ENCODE assay signal across 22 mouse cellular contexts in the genomic region with DNA sequence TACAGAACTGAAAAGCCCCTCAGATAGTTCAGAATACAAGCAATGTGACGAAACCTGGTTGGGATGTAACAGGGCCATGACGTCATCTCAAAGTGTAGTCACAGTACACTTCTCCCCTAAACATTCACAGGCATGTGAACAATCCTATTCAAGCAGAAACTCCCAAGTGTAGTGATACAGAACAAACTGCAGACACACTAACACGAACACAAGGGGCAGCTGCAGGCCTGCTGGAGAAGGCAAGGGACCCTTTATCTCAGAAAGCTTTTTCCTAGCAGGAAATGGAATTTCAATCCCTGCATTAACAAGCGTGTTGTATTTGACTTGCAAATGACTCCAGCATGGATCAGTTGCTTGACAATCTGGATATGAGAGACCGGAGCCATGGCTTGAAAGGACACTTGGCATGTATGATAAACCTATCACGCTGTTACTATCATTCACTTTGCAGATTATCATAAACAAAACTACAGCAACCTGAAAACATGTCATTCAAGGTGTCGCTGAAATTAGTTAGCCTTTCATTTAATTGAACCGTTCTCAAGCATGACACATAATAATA. TPM values are rescaled to one million over a fixed set of nuclear protein-coding genes. Genes with fewer than 3 reads are reported as not detected.
DNase-seq lines count a peak whose midpoint lies in the region; ATAC-seq and TF ChIP-seq lines count a peak whose summit lies in the region.
"Had no signal": no experiment of that assay in that cellular context is flagged by ENCODE, and none has a peak within 500 bp of the region (broad histone marks: within the 10 kb centered on the region; RNA-seq: fewer than 3 reads in every experiment).

No protein-coding gene starts in this region.

- no peak overlapping the region for H3K4me2 ChIP-seq in heart, postnatal 0 days (ENCODE audit: low read depth, low read length)
- H3K4me2 ChIP-seq in kidney, postnatal 0 days (ENCODE audit: low read length), result no peak overlapping the region
- no peak overlapping the region for H3K4me2 ChIP-seq in forebrain, embryonic 15.5 days (replicated peaks)
- H3K4me2 ChIP-seq in midbrain, embryonic 15.5 days, result no peak overlapping the region
- H3K4me2 ChIP-seq: embryonic facial prominence, embryonic 12.5 days; heart, embryonic 11.5 days; limb, embryonic 13.5 days; liver, embryonic 15.5 days; stomach, embryonic 15.5 days had no signal

- no peak for DNase-seq in heart, postnatal 0 days (ENCODE audit: low spot score)
- no peak for DNase-seq in heart, embryonic 10.5 days (ENCODE audit: low spot score)
- DNase-seq in kidney, postnatal 0 days (ENCODE audit: low spot score), result peak; percentile 49
- no peak for DNase-seq in kidney, postnatal 25 days
- no peak for DNase-seq in left cerebral cortex, adult 8-10 months (ENCODE audit: low spot score in 2 of 2)
- DNase-seq in cerebellum, adult 9-11 months, result no peak
- DNase-seq: adrenal gland, postnatal 10 days; cerebellum, adult 18-20 months; gastrocnemius, postnatal 36 days; kidney, adult 8-10 months; right cerebral cortex, adult 18-20 months; spleen, adult 18-20 months; thymus, adult 2 months had no signal

- peak; percentile 27; the same call in 1 of the 2 replicates for ATAC-seq in heart, postnatal 0 days (ENCODE audit: insufficient read depth, low read depth)
- no peak for ATAC-seq in kidney, postnatal 0 days (replicated peaks; ENCODE audit: low FRiP score, low read depth)
- 0 out of 2 replicates have a peak, but pooled peaks have one; percentile 48 for ATAC-seq in forebrain, embryonic 15.5 days (replicated peaks)
- 0 out of 2 replicates have a peak, but pooled peaks have one; percentile 31 for ATAC-seq in midbrain, embryonic 15.5 days (replicated peaks)
- ATAC-seq: lung, postnatal 0 days had no signal

- no peak for TF ChIP-seq CTCF in heart, postnatal 0 days (IDR thresholded peaks at IDR 0.05; ENCODE audit: low read depth)
- TF ChIP-seq CTCF in kidney, postnatal 0 days (IDR thresholded peaks at IDR 0.05; ENCODE audit: low read depth), result no peak

- H3K9ac ChIP-seq in heart, postnatal 0 days (replicated peaks; ENCODE audit: low read depth, low read length), result no peak overlapping the region
- H3K9ac ChIP-seq in kidney, postnatal 0 days (ENCODE audit: low read depth, low read length), result no peak overlapping the region
- no peak overlapping the region for H3K9ac ChIP-seq in forebrain, embryonic 15.5 days (replicated peaks)
- H3K9ac ChIP-seq in midbrain, embryonic 15.5 days, result no peak overlapping the region
- H3K9ac ChIP-seq: embryonic facial prominence, embryonic 12.5 days; limb, embryonic 13.5 days; liver, embryonic 15.5 days; stomach, embryonic 15.5 days had no signal

- H3K36me3 ChIP-seq in heart, postnatal 0 days (replicated peaks; ENCODE audit: control insufficient read depth, insufficient read depth, low read length), result peaks cover 54% of the 10 kb centered on the region
- H3K36me3 ChIP-seq in heart, embryonic 10.5 days, result peaks cover 54% of the 10 kb centered on the region
- 0 out of 2 replicates have a peak, but pooled peaks cover 14% of the 10 kb centered on the region for H3K36me3 ChIP-seq in kidney, postnatal 0 days (ENCODE audit: insufficient read depth, low read length)
- no peaks in the 10 kb centered on the region for H3K36me3 ChIP-seq in forebrain, embryonic 15.5 days
- no peaks in the 10 kb centered on the region for H3K36me3 ChIP-seq in midbrain, embryonic 15.5 days (replicated peaks)

- no peak for TF ChIP-seq EP300 in heart, postnatal 0 days (IDR thresholded peaks at IDR 0.05; ENCODE audit: low read depth)

- no peaks in the 10 kb centered on the region for H3K9me3 ChIP-seq in heart, postnatal 0 days (replicated peaks; ENCODE audit: control insufficient read depth, low read length)
- H3K9me3 ChIP-seq in heart, embryonic 10.5 days, result no peaks in the 10 kb centered on the region
- no peaks in the 10 kb centered on the region for H3K9me3 ChIP-seq in kidney, postnatal 0 days (replicated peaks; ENCODE audit: low read length)
- H3K9me3 ChIP-seq in forebrain, embryonic 15.5 days, result no peaks in the 10 kb centered on the region
- no peaks in the 10 kb centered on the region for H3K9me3 ChIP-seq in midbrain, embryonic 15.5 days
- H3K9me3 ChIP-seq: embryonic facial prominence, embryonic 12.5 days; limb, embryonic 13.5 days; liver, embryonic 15.5 days; stomach, embryonic 15.5 days had no signal

- H3K27me3 ChIP-seq in heart, postnatal 0 days (ENCODE audit: control insufficient read depth, insufficient read depth, low read length), result no peaks in the 10 kb centered on the region
- H3K27me3 ChIP-seq in heart, embryonic 10.5 days (ENCODE audit: insufficient read depth, poor library complexity, severe bottlenecking), result no peaks in the 10 kb centered on the region
- H3K27me3 ChIP-seq in kidney, postnatal 0 days (ENCODE audit: insufficient read depth, low read length), result no peaks in the 10 kb centered on the region
- no peaks in the 10 kb centered on the region for H3K27me3 ChIP-seq in forebrain, embryonic 15.5 days
- no peaks in the 10 kb centered on the region for H3K27me3 ChIP-seq in midbrain, embryonic 15.5 days (replicated peaks)
- H3K27me3 ChIP-seq: embryonic facial prominence, embryonic 12.5 days; limb, embryonic 13.5 days; liver, embryonic 15.5 days; stomach, embryonic 15.5 days had no signal

- H3K27ac ChIP-seq in heart, postnatal 0 days (ENCODE audit: low read depth), result no peak overlapping the region
- no peak overlapping the region for H3K27ac ChIP-seq in heart, embryonic 10.5 days
- no peak overlapping the region for H3K27ac ChIP-seq in kidney, postnatal 0 days
- H3K27ac ChIP-seq in forebrain, embryonic 15.5 days (replicated peaks), result no peak overlapping the region
- H3K27ac ChIP-seq in midbrain, embryonic 15.5 days, result peak overlapping the region; percentile 25; the same call in 1 of the 2 replicates
- H3K27ac ChIP-seq: embryonic facial prominence, embryonic 12.5 days; limb, embryonic 13.5 days; liver, embryonic 15.5 days; stomach, embryonic 15.5 days had no signal

- 54% methylated on average over 8 of the region's 8 CpGs for WGBS in heart, postnatal 0 days
- WGBS in heart, embryonic 10.5 days, result 72% methylated on average over 8 of the region's 8 CpGs
- WGBS in kidney, postnatal 0 days, result 62% methylated on average over 8 of the region's 8 CpGs
- WGBS in forebrain, embryonic 15.5 days, result 38% methylated on average over 8 of the region's 8 CpGs
- WGBS in midbrain, embryonic 15.5 days, result 34% methylated on average over 8 of the region's 8 CpGs

- 0 out of 2 replicates have a peak, but pooled peaks cover 3% of the 10 kb centered on the region for H3K4me1 ChIP-seq in heart, postnatal 0 days (ENCODE audit: control insufficient read depth, insufficient read depth)
- no peaks in the 10 kb centered on the region for H3K4me1 ChIP-seq in heart, embryonic 10.5 days
- H3K4me1 ChIP-seq in kidney, postnatal 0 days (replicated peaks; ENCODE audit: insufficient read depth, low read length), result no peaks in the 10 kb centered on the region
- H3K4me1 ChIP-seq in forebrain, embryonic 15.5 days, result peaks cover 44% of the 10 kb centered on the region
- H3K4me1 ChIP-seq in midbrain, embryonic 15.5 days, result peaks cover 28% of the 10 kb centered on the region
- H3K4me1 ChIP-seq: embryonic facial prominence, embryonic 12.5 days; limb, embryonic 13.5 days; stomach, embryonic 15.5 days had no signal

- no peak overlapping the region for H3K4me3 ChIP-seq in heart, postnatal 0 days (ENCODE audit: low read depth, low read length)
- no peak overlapping the region for H3K4me3 ChIP-seq in heart, embryonic 10.5 days
- no peak overlapping the region for H3K4me3 ChIP-seq in kidney, postnatal 0 days (replicated peaks; ENCODE audit: low read depth, low read length)
- H3K4me3 ChIP-seq in forebrain, embryonic 15.5 days, result no peak overlapping the region
- no peak overlapping the region for H3K4me3 ChIP-seq in midbrain, embryonic 15.5 days
- H3K4me3 ChIP-seq: embryonic facial prominence, embryonic 12.5 days; limb, embryonic 13.5 days; liver, embryonic 15.5 days; myocyte; stomach, embryonic 15.5 days had no signal

RNA-seq across cellular contexts. Expression of a gene that starts 38.9 kb away (rescaled TPM):
- 92.4 and 94.6 TPM in 2 replicates for total RNA-seq in heart, postnatal 0 days (2014; rRNA removed; ENCODE audit: low replicate concordance)
- 62.2 and 68.0 TPM in 2 replicates for polyA plus RNA-seq in heart, postnatal 0 days (2015; fragmentation: Nextera tagmentation; extraction: Ambion mirVana)
- 61.6 and 76.6 TPM in 2 replicates for polyA plus RNA-seq in heart, embryonic 10.5 days (2016; fragmentation: Nextera tagmentation; extraction: Ambion mirVana)
- polyA plus RNA-seq in kidney, postnatal 0 days (2015; fragmentation: Nextera tagmentation; extraction: Ambion mirVana), result 31.2 and 34.1 TPM in 2 replicates
- 44.2 and 44.4 TPM in 2 replicates for polyA plus RNA-seq in forebrain, embryonic 15.5 days (2015; fragmentation: Nextera tagmentation; extraction: Ambion mirVana)
- 46.8 and 49.0 TPM in 2 replicates for polyA plus RNA-seq in midbrain, embryonic 15.5 days (2015; fragmentation: Nextera tagmentation; extraction: Ambion mirVana)
- 10 to 100 TPM; 55.7 to 59.4 (median 57.9) TPM for total RNA-seq in left cerebral cortex, adult 8-10 months (2022)
